Mouse (Mus musculus): ENCODE data around the gene Mall. TPM values are rescaled to one million over a fixed set of nuclear protein-coding genes. Genes with fewer than 3 reads are reported as not detected.

Mall gene
- polyA plus RNA-seq, 1 experiment, result not detected

DNA sequence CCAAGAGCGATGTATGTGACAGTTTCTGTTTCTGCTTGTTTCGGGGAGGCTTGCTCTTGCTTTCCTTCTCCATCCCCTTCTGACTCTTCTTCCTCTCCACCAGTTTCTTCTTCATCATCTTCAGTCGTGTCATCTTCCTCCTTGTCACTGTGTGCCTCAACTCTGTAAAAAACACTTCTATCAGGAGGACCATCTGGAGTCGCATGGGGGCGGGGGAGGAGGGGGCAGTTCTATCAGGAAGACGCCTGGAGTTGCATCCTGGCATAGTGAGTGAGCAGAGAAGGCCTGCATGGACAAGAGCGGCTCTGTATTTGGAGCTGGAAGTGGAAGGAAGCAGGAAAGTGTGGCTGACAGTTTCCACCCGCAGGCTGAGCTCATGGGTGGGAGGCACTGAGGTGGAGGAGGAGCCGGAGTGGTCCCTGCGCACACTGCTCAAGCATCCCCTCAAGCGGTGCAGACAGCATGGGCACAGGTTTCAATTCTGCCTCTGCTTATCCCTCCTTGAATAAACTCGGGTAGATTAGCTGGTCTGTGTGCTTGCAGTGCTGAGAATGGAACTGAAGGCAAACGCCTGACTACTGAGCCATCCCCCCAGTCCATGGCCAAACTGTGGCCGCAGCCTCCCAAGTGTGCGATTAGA, 44.3 kb upstream of the Mall start:
- H3ac ChIP-seq (ENCODE audit: control insufficient read depth, insufficient read length), result no peak overlapping the region
- no peak overlapping the region for H3K4me2 ChIP-seq (ENCODE audit: low read depth)
- no peaks in the 10 kb centered on the region for H3K79me2 ChIP-seq (ENCODE audit: control insufficient read depth, insufficient read depth)
- peaks cover 18% of the 10 kb centered on the region for H3K36me3 ChIP-seq (ENCODE audit: control insufficient read depth, insufficient read depth)
- TF ChIP-seq REST (IDR thresholded peaks at IDR 0.05; ENCODE audit: insufficient read depth, insufficient read length), result no peak
- TF ChIP-seq TCF3 (IDR thresholded peaks at IDR 0.05; ENCODE audit: insufficient read length, low read depth), result no peak
- TF ChIP-seq POLR2A (IDR thresholded peaks at IDR 0.05; ENCODE audit: insufficient read length, low read depth), result no peak
- TF ChIP-seq MAX (IDR thresholded peaks at IDR 0.05; ENCODE audit: low read depth), result no peak
- no peak for TF ChIP-seq USF1 (IDR thresholded peaks at IDR 0.05; ENCODE audit: low read depth)
- TF ChIP-seq MYOG (IDR thresholded peaks at IDR 0.05; ENCODE audit: control insufficient read depth in 1 of 3, insufficient read depth in 1 of 3, insufficient read length in 2 of 3, low read depth in 2 of 3), result no peak
- TF ChIP-seq CEBPB (IDR thresholded peaks at IDR 0.05; ENCODE audit: insufficient read depth, poor library complexity, severe bottlenecking), result no peak
- no peak for TF ChIP-seq E2F4 (IDR thresholded peaks at IDR 0.05; ENCODE audit: insufficient read depth)
- no peak for TF ChIP-seq SRF (IDR thresholded peaks at IDR 0.05; ENCODE audit: control insufficient read depth, insufficient read length, low read depth)
- no peak for TF ChIP-seq MYOD1 (IDR thresholded peaks at IDR 0.05; ENCODE audit: control insufficient read depth in 1 of 3, insufficient read length in 2 of 3, low read depth in 2 of 3)
- no peak for TF ChIP-seq TCF12 (IDR thresholded peaks at IDR 0.05; ENCODE audit: insufficient read depth, poor library complexity, severe bottlenecking)
- no peak for TF ChIP-seq POLR2AphosphoS2 (IDR thresholded peaks at IDR 0.05; ENCODE audit: insufficient read length, low read depth)
- no peak overlapping the region for H3K4me3 ChIP-seq
- no peaks in the 10 kb centered on the region for H3K27me3 ChIP-seq (ENCODE audit: control insufficient read depth, insufficient read depth, insufficient read length)

DNA sequence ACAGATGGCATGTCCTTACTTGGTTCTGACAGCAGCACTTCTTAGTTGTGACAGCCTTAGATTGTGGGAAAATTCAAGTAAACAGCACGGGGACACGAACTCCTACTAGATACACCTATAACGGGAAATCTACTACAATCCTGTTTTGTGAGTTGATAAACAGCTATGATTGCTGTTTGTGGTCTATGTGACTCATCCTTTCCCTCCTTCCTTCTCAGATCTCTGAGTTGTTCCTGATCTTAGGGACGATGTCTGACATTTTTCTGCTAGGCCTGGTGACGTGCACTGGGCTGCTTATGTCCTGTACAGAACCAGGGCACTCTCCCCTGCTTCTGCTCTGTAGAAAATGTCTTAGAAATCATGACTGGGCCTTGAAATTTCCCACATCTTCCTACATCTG, 31.9 kb upstream of the Mall start:
- no peak overlapping the region for H3K4me2 ChIP-seq (ENCODE audit: low read depth)
- no peaks in the 10 kb centered on the region for H3K27me3 ChIP-seq (ENCODE audit: control insufficient read depth, insufficient read depth, insufficient read length)
- no peaks in the 10 kb centered on the region for H3K79me2 ChIP-seq (ENCODE audit: control insufficient read depth, insufficient read depth)
- peaks cover 25% of the 10 kb centered on the region for H3K36me3 ChIP-seq (ENCODE audit: control insufficient read depth, insufficient read depth)
- H3K4me3 ChIP-seq, result no peak overlapping the region
- H3ac ChIP-seq (ENCODE audit: control insufficient read depth, insufficient read length), result no peak overlapping the region
- TF ChIP-seq MAX (IDR thresholded peaks at IDR 0.05; ENCODE audit: low read depth), result no peak
- no peak for TF ChIP-seq MYOD1 (IDR thresholded peaks at IDR 0.05; ENCODE audit: control insufficient read depth in 1 of 3, insufficient read length in 2 of 3, low read depth in 2 of 3)

DNA sequence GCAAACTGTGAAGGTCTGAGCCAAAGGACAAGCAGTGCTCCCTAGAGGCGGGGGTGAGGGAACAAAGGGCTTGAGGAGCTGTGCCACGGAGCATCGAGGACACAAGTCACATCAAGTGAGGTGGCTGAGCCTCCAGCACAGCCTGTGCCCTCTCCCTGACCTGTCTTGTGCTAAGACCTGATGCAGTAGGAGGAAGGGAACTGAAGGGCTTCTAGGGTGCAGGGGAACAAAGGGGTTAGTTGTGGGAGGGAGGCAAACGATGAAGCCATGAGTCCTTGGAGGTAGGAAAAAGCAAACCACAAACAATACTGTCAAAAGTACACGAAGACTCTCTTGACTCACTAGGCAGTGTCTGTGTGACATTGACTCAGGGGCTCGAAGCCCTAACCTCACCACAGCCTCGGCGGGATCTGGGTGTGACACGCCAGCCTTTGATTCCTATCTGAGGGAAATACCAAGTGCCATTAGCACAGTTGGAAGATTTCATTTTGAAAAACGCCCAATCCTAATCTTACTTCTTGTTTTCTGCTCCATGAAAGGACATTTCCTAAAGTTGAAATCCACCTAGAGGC, 30.8 kb upstream of the Mall start:
- Histone ChIP-seq H3K36me3 (ENCODE audit: control insufficient read depth, insufficient read depth) (peaks cover 21% of the 10 kb centered on the region), H3K4me2 (ENCODE audit: low read depth) (peak overlapping the region; percentile 35), H3K27me3 (ENCODE audit: control insufficient read depth, insufficient read depth, insufficient read length) (no peaks in the 10 kb centered on the region), H3K4me3 (no peak overlapping the region), H3ac (ENCODE audit: control insufficient read depth, insufficient read length) (no peak overlapping the region), H3K79me2 (ENCODE audit: control insufficient read depth, insufficient read depth) (no peaks in the 10 kb centered on the region)
- TF ChIP-seq POLR2A (IDR thresholded peaks at IDR 0.05; ENCODE audit: insufficient read length, low read depth) (no peak), MAX (IDR thresholded peaks at IDR 0.05; ENCODE audit: low read depth) (no peak), CEBPB (IDR thresholded peaks at IDR 0.05; ENCODE audit: insufficient read depth, poor library complexity, severe bottlenecking) (no peak), REST (IDR thresholded peaks at IDR 0.05; ENCODE audit: insufficient read depth, insufficient read length) (no peak), TCF12 (IDR thresholded peaks at IDR 0.05; ENCODE audit: insufficient read depth, poor library complexity, severe bottlenecking) (no peak), MYOG (IDR thresholded peaks at IDR 0.05; ENCODE audit: control insufficient read depth in 1 of 3, insufficient read depth in 1 of 3, insufficient read length in 2 of 3, low read depth in 2 of 3) (no peak), E2F4 (IDR thresholded peaks at IDR 0.05; ENCODE audit: insufficient read depth) (no peak), POLR2AphosphoS2 (IDR thresholded peaks at IDR 0.05; ENCODE audit: insufficient read length, low read depth) (no peak), TCF3 (IDR thresholded peaks at IDR 0.05; ENCODE audit: insufficient read length, low read depth) (no peak), USF1 (IDR thresholded peaks at IDR 0.05; ENCODE audit: low read depth) (no peak), SRF (IDR thresholded peaks at IDR 0.05; ENCODE audit: control insufficient read depth, insufficient read length, low read depth) (no peak), MYOD1 (IDR thresholded peaks at IDR 0.05; ENCODE audit: control insufficient read depth in 1 of 3, insufficient read length in 2 of 3, low read depth in 2 of 3) (no peak)

DNA sequence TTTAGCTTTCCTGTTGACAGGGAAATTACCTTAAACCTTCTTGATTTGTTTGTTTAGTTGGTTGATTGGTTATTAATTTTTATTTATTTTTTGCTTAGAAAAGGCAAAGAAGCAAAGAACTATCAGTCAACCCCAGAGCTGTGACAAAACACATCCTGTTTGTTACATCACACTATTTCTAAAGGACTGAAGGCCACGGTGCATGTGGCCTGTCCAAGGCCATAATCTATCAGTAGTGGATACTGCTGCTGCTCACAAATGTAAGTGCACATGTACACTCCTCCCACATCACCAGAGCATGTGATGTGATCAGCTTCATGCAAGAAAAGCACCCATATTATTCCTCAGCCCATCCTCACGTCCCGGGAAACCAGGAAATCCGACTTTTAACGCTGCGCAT, 30.3 kb upstream of the Mall start:
- no peak for TF ChIP-seq SRF (IDR thresholded peaks at IDR 0.05; ENCODE audit: control insufficient read depth, insufficient read length, low read depth)
- TF ChIP-seq TCF12 (IDR thresholded peaks at IDR 0.05; ENCODE audit: insufficient read depth, poor library complexity, severe bottlenecking), result no peak
- TF ChIP-seq TCF3 (IDR thresholded peaks at IDR 0.05; ENCODE audit: insufficient read length, low read depth), result no peak
- TF ChIP-seq MYOG (IDR thresholded peaks at IDR 0.05; ENCODE audit: control insufficient read depth in 1 of 3, insufficient read depth in 1 of 3, insufficient read length in 2 of 3, low read depth in 2 of 3), result no peak
- no peak for TF ChIP-seq MAX (IDR thresholded peaks at IDR 0.05; ENCODE audit: low read depth)
- no peak for TF ChIP-seq CEBPB (IDR thresholded peaks at IDR 0.05; ENCODE audit: insufficient read depth, poor library complexity, severe bottlenecking)
- no peak for TF ChIP-seq POLR2AphosphoS2 (IDR thresholded peaks at IDR 0.05; ENCODE audit: insufficient read length, low read depth)
- no peak for TF ChIP-seq E2F4 (IDR thresholded peaks at IDR 0.05; ENCODE audit: insufficient read depth)
- TF ChIP-seq MYOD1 (IDR thresholded peaks at IDR 0.05; ENCODE audit: control insufficient read depth in 1 of 3, insufficient read length in 2 of 3, low read depth in 2 of 3), result no peak
- TF ChIP-seq POLR2A (IDR thresholded peaks at IDR 0.05; ENCODE audit: insufficient read length, low read depth), result no peak
- no peak for TF ChIP-seq REST (IDR thresholded peaks at IDR 0.05; ENCODE audit: insufficient read depth, insufficient read length)
- TF ChIP-seq USF1 (IDR thresholded peaks at IDR 0.05; ENCODE audit: low read depth), result no peak
- Histone ChIP-seq H3K27me3 (ENCODE audit: control insufficient read depth, insufficient read depth, insufficient read length) (no peaks in the 10 kb centered on the region), H3K79me2 (ENCODE audit: control insufficient read depth, insufficient read depth) (no peaks in the 10 kb centered on the region), H3ac (ENCODE audit: control insufficient read depth, insufficient read length) (no peak overlapping the region), H3K4me3 (no peak overlapping the region), H3K36me3 (ENCODE audit: control insufficient read depth, insufficient read depth) (peaks cover 16% of the 10 kb centered on the region), H3K4me2 (ENCODE audit: low read depth) (no peak overlapping the region)
